Mouse (Mus musculus) G1E (cell line): ENCODE measurements around the gene Wdfy3.

ENCODE experiments used
- CTCF ChIP-seq: IDR thresholded peaks from 2 replicates; pipeline ENCODE4 v1.5.1; 2012; ENCODE audit warnings: low read depth, low read length, inconsistent platforms, mixed read lengths
- GATA1 ChIP-seq: IDR thresholded peaks from 2 replicates; pipeline ENCODE4 v1.6.1; 2012; ENCODE audit warnings: borderline replicate concordance, low read length, inconsistent platforms, mixed read lengths
- GATA2 ChIP-seq: IDR thresholded peaks from 2 replicates; pipeline ENCODE4 v1.6.1; 2012; ENCODE audit warnings: low read depth, low read length, inconsistent platforms, borderline replicate concordance
- TAL1 ChIP-seq: conservative IDR thresholded peaks from 2 replicates; pipeline ENCODE4 v1.6.1; 2012; ENCODE audit warnings: low read depth, low read length, inconsistent platforms, mixed read lengths

GRCm38 (mm10) chr5:102052906-102053305 lies 16.8 kb downstream of the Wdfy3 start:
- no peak for TF ChIP-seq CTCF
- TF ChIP-seq TAL1: no peak
- no peak for TF ChIP-seq GATA2
- no peak for TF ChIP-seq GATA1
